Mouse (Mus musculus) brain, embryonic 14.5 days (tissue): ENCODE measurements around the gene Sema3g.

ENCODE experiments used
- CTCF ChIP-seq: fragments of 200-500 bp; IDR thresholded peaks from 2 replicates; pipeline ENCODE4 v1.5.1; 2012; ENCODE audit warnings: inconsistent platforms, mild to moderate bottlenecking, moderate library complexity, borderline replicate concordance; ENCODE audit not compliant: insufficient read depth, insufficient read length; ENCODE audit errors: extremely low read depth
- POLR2A ChIP-seq: fragments of 200-500 bp; IDR thresholded peaks from 2 replicates; pipeline ENCODE4 v1.6.1; 2012; ENCODE audit warnings: mild to moderate bottlenecking, inconsistent platforms, borderline replicate concordance; ENCODE audit not compliant: poor library complexity, insufficient read depth, insufficient read length, severe bottlenecking; ENCODE audit errors: extremely low read depth

DNA sequence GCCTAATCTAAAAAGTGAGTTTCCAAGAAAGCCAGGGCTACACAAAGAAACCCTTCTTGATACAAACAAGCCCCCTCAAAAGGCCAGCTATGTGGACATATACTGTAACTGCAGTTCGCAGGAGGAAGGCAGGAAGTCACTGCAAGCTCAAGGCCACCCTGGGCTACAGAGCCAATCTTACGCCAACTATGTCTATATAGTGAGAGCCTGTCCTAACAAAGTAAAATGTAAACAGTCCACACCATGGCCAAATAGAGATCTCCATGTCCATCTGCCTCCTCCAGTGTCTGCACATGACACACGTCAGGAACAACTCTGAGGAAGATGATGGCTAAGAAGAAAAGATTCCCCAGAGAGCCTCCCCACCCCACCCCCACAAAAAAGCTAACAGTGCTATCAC, 17.6 kb upstream of the Sema3g start:
- TF ChIP-seq POLR2A (no peak), CTCF (no peak)
